Mouse (Mus musculus) C2C12 (cell line): ENCODE results near the gene Slc35a3. TPM values are rescaled to one million over a fixed set of nuclear protein-coding genes. Genes with fewer than 3 reads are reported as not detected.
"Not testable (repeated sequence)": the region's sequence is repeated elsewhere in the genome, so short reads cannot be mapped to it uniquely, and the experiment has no call there.

Experiments
- H3K27me3 ChIP-seq: one replicate; pipeline ENCODE4 v1.6.1; 2011; ENCODE audit not compliant: control insufficient read depth, insufficient read depth, insufficient read length
- H3K36me3 ChIP-seq: one replicate; pipeline ENCODE4 v1.6.1; 2011; ENCODE audit not compliant: control insufficient read depth, insufficient read depth
- H3K4me3 ChIP-seq: one replicate; pipeline ENCODE4 v1.5.1; 2011; ENCODE audit warnings: mild to moderate bottlenecking, control low read depth; ENCODE audit not compliant: poor library complexity, insufficient read depth, severe bottlenecking
- H3K79me2 ChIP-seq: one replicate; pipeline ENCODE4 v1.6.1; 2011; ENCODE audit not compliant: control insufficient read depth, insufficient read depth
- H3K79me3 ChIP-seq: one replicate; pipeline ENCODE4 v1.6.1; 2011; ENCODE audit warnings: low read depth, control low read depth
- H3ac ChIP-seq: one replicate; pipeline ENCODE3; 2011; ENCODE audit warnings: low read depth; ENCODE audit not compliant: control insufficient read depth, insufficient read length
- CEBPB ChIP-seq: IDR thresholded peaks from one replicate; pipeline ENCODE4 v1.6.1; 2011; ENCODE audit warnings: low read depth, mild to moderate bottlenecking, control low read depth, moderate library complexity
- CTCF ChIP-seq: IDR thresholded peaks from one replicate; pipeline ENCODE4 v1.5.1; 2011; ENCODE audit not compliant: control insufficient read depth, insufficient read depth, insufficient read length
- FOSL1 ChIP-seq: IDR thresholded peaks from one replicate; pipeline ENCODE4 v1.8.0; 2011; ENCODE audit warnings: mild to moderate bottlenecking, low read length; ENCODE audit not compliant: poor library complexity, insufficient read depth, severe bottlenecking
- MAX ChIP-seq: IDR thresholded peaks from one replicate; pipeline ENCODE4 v1.6.1; 2011; ENCODE audit warnings: mild to moderate bottlenecking, control low read depth
- MYOD1 ChIP-seq: IDR thresholded peaks from one replicate; pipeline ENCODE4 v1.6.1; 2011; ENCODE audit warnings: low read depth; ENCODE audit not compliant: control insufficient read depth, insufficient read length
- MYOG ChIP-seq: IDR thresholded peaks from one replicate; pipeline ENCODE4 v1.6.1; 2011; ENCODE audit not compliant: control insufficient read depth, insufficient read length; ENCODE audit errors: extremely low read depth
- USF1 ChIP-seq: IDR thresholded peaks from one replicate; pipeline ENCODE4 v1.6.1; 2011; ENCODE audit warnings: low read depth, mild to moderate bottlenecking, control low read depth, moderate library complexity
- polyA plus RNA-seq: library from polyadenylated mRNA; unstranded; fragments of >200 nt; fragmentation: generic; extraction: Trizol; gene quantifications from one replicate; pipeline ENCODE4 v1.2.1, GENCODE M21; 2012; ENCODE audit warnings: missing spikeins

The Slc35a3 gene
- polyA plus RNA-seq, 1 experiment, result 4.2 TPM

GRCm38 (mm10) chr3:116659856-116660430, 52.7 kb downstream of the Slc35a3 start:
- peaks cover 5% of the 10 kb centered on the region for H3K36me3 ChIP-seq
- TF ChIP-seq MAX (no peak), MYOD1 (no peak), CTCF (no peak), CEBPB (no peak), FOSL1 (no peak), USF1 (no peak), MYOG (no peak)
- H3K79me2 ChIP-seq, result peaks cover 74% of the 10 kb centered on the region
- no peaks in the 10 kb centered on the region for H3K27me3 ChIP-seq
- H3K4me3 ChIP-seq, result no peak overlapping the region
- no peak overlapping the region for H3ac ChIP-seq
- peaks cover 72% of the 10 kb centered on the region for H3K79me3 ChIP-seq

- peaks cover 5% of the 10 kb centered on the region for H3K36me3 ChIP-seq
- no peak overlapping the region for H3ac ChIP-seq
- H3K79me3 ChIP-seq, result peaks cover 78% of the 10 kb centered on the region
- TF ChIP-seq USF1 (no peak), MYOD1 (no peak), CEBPB (no peak), FOSL1 (no peak)
- H3K4me3 ChIP-seq, result no peak overlapping the region
- H3K79me2 ChIP-seq, result peaks cover 83% of the 10 kb centered on the region
- H3K27me3 ChIP-seq, result no peaks in the 10 kb centered on the region
Observed at GRCm38 (mm10) chr3:116658928-116659565, 53.6 kb downstream of the Slc35a3 start.

- H3K27me3 ChIP-seq, result no peaks in the 10 kb centered on the region
- H3K4me3 ChIP-seq, result no peak overlapping the region
- TF ChIP-seq MYOG (no peak), MAX (no peak), FOSL1 (no peak), CTCF (no peak), CEBPB (no peak), MYOD1 (no peak), USF1 (no peak)
- H3ac ChIP-seq, result no peak overlapping the region
- H3K79me2 ChIP-seq, result peaks cover 100% of the 10 kb centered on the region
- H3K36me3 ChIP-seq, result peaks cover 6% of the 10 kb centered on the region
- peaks cover 93% of the 10 kb centered on the region for H3K79me3 ChIP-seq
Observed at GRCm38 (mm10) chr3:116656184-116656965, 56.3 kb downstream of the Slc35a3 start.

GRCm38 (mm10) chr3:116654051-116654450, 58.6 kb downstream of the Slc35a3 start:
- H3K79me3 ChIP-seq, result peaks cover 88% of the 10 kb centered on the region

GRCm38 (mm10) chr3:116653278-116653945, 59.2 kb downstream of the Slc35a3 start:
- Histone ChIP-seq H3K79me3 (peaks cover 81% of the 10 kb centered on the region), H3ac (no peak overlapping the region), H3K79me2 (peaks cover 99% of the 10 kb centered on the region), H3K27me3 (no peaks in the 10 kb centered on the region), H3K36me3 (peaks cover 19% of the 10 kb centered on the region), H3K4me3 (no peak overlapping the region)
- TF ChIP-seq MYOD1 (no peak), FOSL1 (no peak), MYOG (no peak), USF1 (no peak), MAX (no peak), CEBPB (no peak), CTCF (no peak)

More at GRCm38 (mm10) chr3:116654051-116654450, 58.6 kb downstream of the Slc35a3 start:
- not testable (repeated sequence) for H3ac ChIP-seq, H3K27me3 ChIP-seq, H3K4me3 ChIP-seq
- H3K79me2 ChIP-seq, result peaks cover 100% of the 10 kb centered on the region
- peaks cover 19% of the 10 kb centered on the region for H3K36me3 ChIP-seq
